Mouse (Mus musculus) liver, embryonic 11.5 days (tissue): Measurements from ENCODE around the gene Pik3r2. TPM values are rescaled to one million over a fixed set of nuclear protein-coding genes. Genes with fewer than 3 reads are reported as not detected.

Source experiments
- ATAC-seq: fragments of 200-750 bp; cut with Nextera tagmentation; replicated peaks from 2 replicates; pipeline ENCODE4 v1.8.0; 2017; ENCODE audit warnings: moderate number of reproducible peaks, mild to moderate bottlenecking, moderate TSS enrichment, moderate library complexity; ENCODE audit not compliant: low FRiP score
- DNase-seq: peaks from one replicate; pipeline ENCODE4 v3.0.0-alpha.2; 2017; ENCODE audit warnings: low spot score
- H3K27ac ChIP-seq: fragments of 300-500 bp; sonication (generic); 2 replicates; pipeline ENCODE4 v1.5.1; 2014; ENCODE audit warnings: mild to moderate bottlenecking, low read depth, low read length, control low read depth
- H3K27me3 ChIP-seq: fragments of 300-500 bp; sonication (generic); replicated peaks from 2 replicates; pipeline ENCODE4 v1.6.1; 2014; ENCODE audit warnings: low read length, mixed read lengths; ENCODE audit not compliant: control insufficient read depth, insufficient read depth
- H3K36me3 ChIP-seq: fragments of 300-500 bp; sonication (generic); 2 replicates; pipeline ENCODE4 v1.6.1; 2014; ENCODE audit warnings: mild to moderate bottlenecking, low read length, moderate library complexity, mixed read lengths; ENCODE audit not compliant: control insufficient read depth, insufficient read depth
- H3K4me1 ChIP-seq: fragments of 300-500 bp; sonication (generic); replicated peaks from 2 replicates; pipeline ENCODE4 v1.6.1; 2014; ENCODE audit warnings: low read length, mixed read lengths; ENCODE audit not compliant: control insufficient read depth, insufficient read depth
- H3K4me2 ChIP-seq: fragments of 300-500 bp; sonication (generic); 2 replicates; pipeline ENCODE4 v1.6.1; 2014; ENCODE audit warnings: mild to moderate bottlenecking, control low read depth, moderate library complexity
- H3K4me3 ChIP-seq: fragments of 300-500 bp; sonication (generic); 2 replicates; pipeline ENCODE4 v1.5.1; 2014; ENCODE audit warnings: low read depth, low read length, control low read depth
- H3K9ac ChIP-seq: fragments of 300-500 bp; sonication (generic); 2 replicates; pipeline ENCODE4 v1.6.1; 2014; ENCODE audit warnings: low read depth, low read length, control low read depth
- H3K9me3 ChIP-seq: fragments of 300-500 bp; sonication (generic); 2 replicates; pipeline ENCODE4 v1.6.1; 2016; ENCODE audit warnings: low read length, inconsistent platforms, mixed read lengths; ENCODE audit not compliant: control insufficient read depth
- WGBS: fragments of 180-500 bp; shearing (Covaris S2); extraction: QIAGEN DNeasy Blood & Tissue Kit; methylation state at CpG from one replicate; pipeline ENCODE4 v1.1.7; 2014; 5-methylcytosine and 5-hydroxymethylcytosine counted together
- polyA plus RNA-seq: library from polyadenylated mRNA; unstranded; fragments of >200 nt; fragmentation: Nextera tagmentation; extraction: Ambion mirVana; gene quantifications from 2 replicates; pipeline ENCODE4 v1.2.1, GENCODE M21; 2014

The Pik3r2 gene
- polyA plus RNA-seq, 1 experiment from 2014 or later = 41.5 TPM

DNA sequence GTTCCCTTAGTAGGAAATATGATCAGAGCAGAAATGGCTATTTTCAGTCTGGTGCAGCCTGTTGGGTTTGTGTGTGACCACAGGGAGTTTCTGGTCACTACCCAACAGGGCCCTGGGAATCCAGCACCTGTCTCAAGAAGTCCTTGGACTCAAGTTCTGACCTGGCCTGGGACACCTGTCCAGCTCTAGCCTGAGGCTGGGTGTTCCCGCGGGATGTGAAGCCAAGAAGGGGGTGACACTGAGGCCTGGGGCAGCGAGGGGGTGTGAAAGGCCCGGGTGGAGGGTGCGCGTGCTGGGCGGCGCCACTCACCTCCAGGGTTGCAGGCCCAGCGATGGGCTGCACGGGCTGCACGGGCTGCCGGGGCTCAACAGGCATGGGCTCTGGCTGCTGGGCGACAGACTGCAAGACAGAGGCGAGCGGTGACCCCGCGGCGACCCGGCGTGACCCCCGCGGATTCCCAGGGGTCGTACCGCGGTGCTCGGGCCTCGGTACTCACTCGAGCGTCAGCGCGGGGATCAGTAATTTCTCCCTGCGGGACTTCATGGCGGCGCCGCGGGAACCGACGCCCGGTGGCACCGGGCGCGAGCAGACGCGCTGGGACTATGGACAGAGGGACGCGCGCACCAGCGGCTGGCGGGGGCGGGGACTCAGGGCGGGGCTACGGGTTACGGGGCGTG, 20.0 kb upstream of the Pik3r2 start:
- H3K9me3 ChIP-seq = no peaks in the 10 kb centered on the region
- WGBS = 4% methylated on average over 54 of the region's 54 CpGs
- ATAC-seq (no peak), DNase-seq (peak; percentile 50)
- H3K27ac ChIP-seq = no peak overlapping the region; the same call in 1 of the 2 replicates
- H3K4me2 ChIP-seq = peak overlapping the region; percentile 97
- peak overlapping the region; percentile 60 for H3K4me3 ChIP-seq
- H3K4me1 ChIP-seq = peaks cover 27% of the 10 kb centered on the region
- peaks cover 43% of the 10 kb centered on the region for H3K27me3 ChIP-seq
- no peaks in the 10 kb centered on the region for H3K36me3 ChIP-seq
- H3K9ac ChIP-seq = peak overlapping the region; percentile 75

DNA sequence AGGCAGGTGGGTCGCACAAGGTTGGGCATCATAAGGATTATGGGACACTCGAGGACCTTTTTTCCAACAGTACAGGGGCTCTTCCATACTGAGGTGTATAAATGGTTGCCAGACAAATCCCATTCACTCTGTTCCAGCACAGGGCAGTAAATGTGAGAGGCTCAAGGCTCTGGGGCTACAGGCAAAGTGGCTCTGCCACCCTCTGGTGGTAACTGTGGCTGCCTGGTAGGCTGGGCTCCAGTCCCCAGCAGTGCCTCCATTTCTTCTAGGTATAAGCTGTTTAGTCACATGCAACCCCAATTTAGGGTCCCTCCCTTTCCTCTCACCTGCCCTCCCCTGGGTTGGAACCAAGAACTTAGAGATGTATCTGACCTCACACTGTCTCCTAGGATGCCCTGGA, 18.9 kb upstream of the Pik3r2 start:
- 85% methylated on average over 2 of the region's 2 CpGs for WGBS
- Histone ChIP-seq H3K27me3 (peaks cover 34% of the 10 kb centered on the region), H3K4me3 (no peak overlapping the region), H3K36me3 (no peaks in the 10 kb centered on the region), H3K27ac (no peak overlapping the region), H3K9ac (no peak overlapping the region), H3K4me2 (no peak overlapping the region), H3K9me3 (no peaks in the 10 kb centered on the region), H3K4me1 (peaks cover 37% of the 10 kb centered on the region)
- DNase-seq (no peak), ATAC-seq (no peak)

DNA sequence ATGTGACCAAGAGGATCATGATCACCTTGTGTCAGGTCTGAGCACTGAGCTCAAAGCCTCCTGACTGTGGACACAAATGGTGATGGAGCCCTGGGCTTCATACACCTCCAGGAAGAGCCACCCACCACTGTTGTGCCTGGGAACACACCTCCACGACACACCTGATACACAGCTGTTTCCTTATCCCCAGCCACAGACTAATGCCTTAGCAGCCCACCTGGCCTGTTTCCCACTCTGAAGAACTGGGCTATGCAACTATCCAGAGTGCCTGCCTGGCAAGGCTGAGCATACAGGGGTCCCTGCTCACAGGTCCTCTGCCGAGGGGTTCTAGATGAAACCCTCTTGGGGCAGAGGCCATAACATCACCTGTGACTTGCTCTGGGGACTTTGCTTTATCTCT, 17.7 kb upstream of the Pik3r2 start:
- Histone ChIP-seq H3K4me1 (peaks cover 45% of the 10 kb centered on the region), H3K9ac (no peak overlapping the region), H3K9me3 (no peaks in the 10 kb centered on the region), H3K4me2 (no peak overlapping the region), H3K27me3 (peaks cover 23% of the 10 kb centered on the region), H3K4me3 (no peak overlapping the region), H3K36me3 (no peaks in the 10 kb centered on the region), H3K27ac (no peak overlapping the region)
- ATAC-seq (no peak), DNase-seq (no peak)
- 73% methylated on average over 2 of the region's 2 CpGs for WGBS

DNA sequence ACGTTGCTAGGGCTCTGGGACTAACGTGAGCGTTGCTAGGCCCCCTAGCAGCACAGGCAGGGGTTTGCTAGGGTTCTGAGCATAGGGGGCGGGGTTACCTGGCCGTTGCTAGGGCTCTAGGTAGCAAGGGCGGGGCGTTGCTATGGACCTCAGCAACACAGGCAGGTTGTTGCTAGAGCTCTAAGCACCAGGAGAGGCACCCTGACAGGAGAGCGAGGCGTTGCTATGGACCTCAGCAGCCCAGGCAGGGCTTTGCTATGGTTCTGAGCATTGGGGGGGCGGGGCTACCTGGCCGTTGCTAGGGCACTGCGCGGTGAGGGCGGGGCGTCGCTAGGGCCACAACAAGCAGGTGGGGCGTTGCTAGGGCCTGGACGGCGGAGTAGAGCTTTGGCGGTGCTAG, 16.2 kb upstream of the Pik3r2 start:
- peak; percentile 80 for DNase-seq
- peaks cover 8% of the 10 kb centered on the region for H3K27me3 ChIP-seq

DNA sequence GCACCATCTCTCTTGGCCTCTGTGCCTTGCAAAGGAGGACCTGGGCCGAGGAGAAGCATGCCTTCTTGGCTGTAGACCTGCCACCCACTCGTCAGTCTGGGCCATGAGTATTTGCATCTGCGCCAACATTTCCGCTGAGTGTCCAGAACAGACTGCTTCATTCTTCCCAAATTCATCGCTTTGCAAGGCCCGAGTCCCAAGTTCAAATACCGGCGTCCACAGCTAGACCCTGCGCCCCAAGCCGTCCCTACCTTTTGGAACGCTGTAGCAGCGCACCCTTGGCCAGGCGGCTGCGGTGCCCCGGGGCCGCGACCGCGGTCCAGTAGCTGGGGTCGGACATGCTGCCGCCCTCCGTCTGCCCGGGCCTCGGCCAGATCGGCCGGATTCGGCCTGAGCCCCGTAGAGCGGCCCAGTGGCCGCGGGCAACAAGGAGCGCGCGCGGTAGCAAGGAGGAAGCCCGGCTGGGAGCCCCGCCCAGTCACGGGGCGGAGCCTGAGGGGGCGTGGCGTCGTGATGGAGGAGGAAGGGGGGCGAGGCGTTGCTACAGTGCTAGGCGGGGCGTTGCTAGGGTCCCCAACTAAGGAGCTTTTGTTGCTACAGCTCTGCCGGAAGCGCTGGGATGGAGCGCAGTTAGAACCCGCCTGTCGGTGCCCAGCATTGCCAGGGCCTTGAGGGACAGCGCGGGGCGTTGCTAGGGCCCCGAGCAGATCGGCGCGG, 15.6 kb upstream of the Pik3r2 start:
- 4% methylated on average over 58 of the region's 58 CpGs for WGBS
- peak overlapping the region; percentile 82 for H3K4me3 ChIP-seq
- H3K4me1 ChIP-seq = peaks cover 49% of the 10 kb centered on the region
- H3K36me3 ChIP-seq = peaks cover 7% of the 10 kb centered on the region; the same call in 1 of the 2 replicates
- ATAC-seq (peak; percentile 74), DNase-seq (peak; percentile 99)
- H3K27me3 ChIP-seq = peaks cover 6% of the 10 kb centered on the region
- H3K27ac ChIP-seq = peak overlapping the region; percentile 83
- H3K4me2 ChIP-seq = peak overlapping the region; percentile 91
- H3K9me3 ChIP-seq = no peaks in the 10 kb centered on the region
- peak overlapping the region; percentile 85 for H3K9ac ChIP-seq

More for the DNA sequence above, 16.2 kb upstream of the Pik3r2 start:
- H3K9ac ChIP-seq = peak overlapping the region; percentile 85; the same call in 1 of the 2 replicates
- H3K27ac ChIP-seq = peak overlapping the region; percentile 83
- peak overlapping the region; percentile 82 for H3K4me3 ChIP-seq
- peaks cover 5% of the 10 kb centered on the region; the same call in 1 of the 2 replicates for H3K36me3 ChIP-seq
- peak; percentile 19 for ATAC-seq
- no peaks in the 10 kb centered on the region for H3K9me3 ChIP-seq
- WGBS = under 1% methylated on average over 20 of the region's 20 CpGs
- H3K4me2 ChIP-seq = peak overlapping the region; percentile 91
- peaks cover 51% of the 10 kb centered on the region for H3K4me1 ChIP-seq

DNA sequence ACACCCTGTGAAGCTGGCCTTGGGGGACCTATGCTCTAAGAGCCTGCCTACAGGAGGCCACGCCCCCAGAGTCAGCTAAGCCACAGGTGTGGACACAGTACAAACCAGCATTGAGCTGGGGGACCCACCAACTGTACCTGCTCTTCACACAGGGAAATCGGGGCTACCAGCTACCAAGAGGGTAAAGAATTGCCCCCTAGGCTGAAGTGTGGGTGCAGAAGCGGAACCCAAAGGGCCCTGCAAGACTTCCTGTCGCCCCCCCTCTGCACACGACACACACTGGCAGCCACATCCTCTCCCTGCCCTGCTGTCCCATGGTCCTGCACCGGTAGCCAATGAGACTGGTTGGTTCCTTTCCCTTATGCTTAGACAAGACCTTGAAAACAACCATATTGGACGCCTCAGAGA, 14.8 kb upstream of the Pik3r2 start:
- Histone ChIP-seq H3K4me1 (peaks cover 48% of the 10 kb centered on the region), H3K27me3 (peaks cover 3% of the 10 kb centered on the region), H3K9me3 (no peaks in the 10 kb centered on the region), H3K4me3 (peak overlapping the region; percentile 82), H3K36me3 (peaks cover 15% of the 10 kb centered on the region), H3K4me2 (peak overlapping the region; percentile 91), H3K9ac (peak overlapping the region; percentile 85), H3K27ac (0 out of 2 replicates have a peak overlapping the region, but pooled peaks have one; percentile 6)
- ATAC-seq (0 out of 2 replicates have a peak, but pooled peaks have one; percentile 13), DNase-seq (peak; percentile 61)
- WGBS = 36% methylated on average over 7 of the region's 7 CpGs

DNA sequence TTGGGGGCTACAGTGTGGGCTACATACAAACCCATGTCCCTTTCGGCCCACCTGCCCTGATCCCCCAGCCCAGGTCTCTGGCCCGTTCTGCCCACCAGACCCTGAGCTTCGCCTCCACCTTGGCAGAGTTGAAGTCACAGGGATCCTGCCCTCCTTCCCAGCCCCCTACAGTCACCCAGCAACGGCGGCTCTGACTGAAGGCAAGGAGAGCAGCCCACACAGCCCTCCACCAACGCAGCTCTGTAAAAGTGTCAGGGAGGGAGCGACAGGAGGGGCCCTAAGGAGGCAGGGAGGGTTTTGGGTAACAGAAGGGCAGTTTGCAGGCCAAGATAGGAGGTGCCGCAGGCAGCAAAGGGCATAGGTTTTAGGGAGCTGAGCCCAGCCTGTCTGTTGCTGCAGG, 14.3 kb upstream of the Pik3r2 start:
- peak overlapping the region; percentile 82 for H3K4me3 ChIP-seq
- no peak for ATAC-seq
- 0 out of 2 replicates have a peak overlapping the region, but pooled peaks have one; percentile 28 for H3K27ac ChIP-seq
- peak overlapping the region; percentile 85 for H3K9ac ChIP-seq
- DNase-seq = no peak
- peaks cover 50% of the 10 kb centered on the region for H3K4me1 ChIP-seq
- H3K4me2 ChIP-seq = peak overlapping the region; percentile 91
- peaks cover 19% of the 10 kb centered on the region for H3K36me3 ChIP-seq
- WGBS = 58% methylated on average over 8 of the region's 8 CpGs
- H3K9me3 ChIP-seq = no peaks in the 10 kb centered on the region
- no peaks in the 10 kb centered on the region; the same call in 1 of the 2 replicates for H3K27me3 ChIP-seq

DNA sequence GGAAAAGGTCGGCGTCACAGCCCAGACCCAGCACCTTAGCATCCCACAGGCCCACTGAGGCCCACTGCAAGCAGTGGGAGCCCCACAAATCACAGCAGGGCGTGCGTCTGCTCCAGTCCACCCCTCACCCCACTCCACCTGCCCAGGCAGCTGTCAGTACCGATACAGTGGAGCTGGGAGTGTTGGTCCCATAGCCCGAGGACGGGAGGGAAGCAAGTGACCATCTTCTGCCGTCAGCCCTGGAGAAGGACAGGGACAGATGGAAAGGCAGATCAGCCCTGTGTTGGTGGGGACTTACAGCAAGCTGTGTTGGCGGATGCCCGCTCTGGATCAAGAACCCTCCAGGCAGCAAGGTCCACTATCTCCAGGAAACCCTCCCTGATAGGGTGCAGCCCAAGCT, 12.5 kb upstream of the Pik3r2 start:
- WGBS = 81% methylated on average over 10 of the region's 10 CpGs
- peaks cover 51% of the 10 kb centered on the region for H3K4me1 ChIP-seq

More for the DNA sequence above, 12.5 kb upstream of the Pik3r2 start:
- Histone ChIP-seq H3K27me3 (no peaks in the 10 kb centered on the region), H3K36me3 (peaks cover 21% of the 10 kb centered on the region), H3K4me3 (no peak overlapping the region), H3K9me3 (no peaks in the 10 kb centered on the region), H3K27ac (no peak overlapping the region), H3K9ac (no peak overlapping the region), H3K4me2 (no peak overlapping the region; the same call in 1 of the 2 replicates)
- ATAC-seq = no peak
- no peak for DNase-seq
